Mouse (Mus musculus): ENCODE measurements around the gene Atp6v1g3.

DNA sequence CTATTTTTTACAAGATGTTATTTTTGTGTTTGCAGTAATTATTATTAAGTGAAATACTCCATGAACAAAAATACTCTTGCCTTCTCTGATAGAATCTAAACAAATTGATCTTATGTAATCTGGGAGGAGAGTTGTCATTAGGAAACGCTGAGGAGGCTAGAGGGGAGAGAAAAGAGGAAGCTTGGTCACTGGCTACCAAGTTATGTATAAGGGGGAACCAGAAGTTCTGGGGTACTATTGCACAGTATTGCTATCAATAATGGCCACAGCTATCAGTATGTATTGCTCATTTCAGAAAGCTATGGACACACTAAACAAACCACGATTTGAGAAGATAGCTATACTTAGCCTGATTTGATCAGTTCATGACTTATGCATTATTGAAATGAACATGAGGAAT is 36.3 kb upstream of the Atp6v1g3 start:
- TF ChIP-seq EP300 (IDR thresholded peaks at IDR 0.05; ENCODE audit: low read depth) (no peak), CTCF (IDR thresholded peaks at IDR 0.05; ENCODE audit: low read depth) (no peak)

Measured in liver, embryonic 14.5 days (tissue).